Mouse (Mus musculus) heart, embryonic 10.5 days (tissue): Measurements from ENCODE around the gene Neu1. TPM values are rescaled to one million over a fixed set of nuclear protein-coding genes. Genes with fewer than 3 reads are reported as not detected.
A peak's percentile ranks its signal among the peaks of the same experiment; 100 is the strongest.
"Not testable (repeated sequence)": the region's sequence is repeated elsewhere in the genome, so short reads cannot be mapped to it uniquely, and the experiment has no call there.

Experiments
- DNase-seq: peaks from one replicate; pipeline ENCODE4 v3.0.0-alpha.2; 2017; ENCODE audit warnings: low spot score
- H3K27ac ChIP-seq: fragments of 300-500 bp; sonication (generic); 2 replicates; pipeline ENCODE4 v1.5.1; 2016; ENCODE audit warnings: mild to moderate bottlenecking
- H3K27me3 ChIP-seq: fragments of 300-500 bp; sonication (generic); 2 replicates; pipeline ENCODE4 v1.6.1; 2016; ENCODE audit warnings: mild to moderate bottlenecking; ENCODE audit not compliant: poor library complexity, insufficient read depth, severe bottlenecking
- H3K36me3 ChIP-seq: fragments of 300-500 bp; sonication (generic); 2 replicates; pipeline ENCODE4 v1.6.1; 2016; ENCODE audit warnings: mild to moderate bottlenecking, moderate library complexity
- H3K4me1 ChIP-seq: fragments of 300-500 bp; sonication (generic); 2 replicates; pipeline ENCODE4 v1.6.1; 2016; ENCODE audit warnings: mild to moderate bottlenecking
- H3K4me3 ChIP-seq: fragments of 300-500 bp; sonication (generic); 2 replicates; pipeline ENCODE4 v1.5.1; 2016; ENCODE audit warnings: mild to moderate bottlenecking, moderate library complexity
- H3K9me3 ChIP-seq: fragments of 300-500 bp; sonication (generic); 2 replicates; pipeline ENCODE4 v1.6.1; 2016; ENCODE audit warnings: mild to moderate bottlenecking, moderate library complexity
- WGBS: fragments of 180-500 bp; shearing (Covaris S2); methylation state at CpG from one replicate; pipeline ENCODE4 v1.1.7; 2016; 5-methylcytosine and 5-hydroxymethylcytosine counted together
- polyA plus RNA-seq: library from polyadenylated mRNA; unstranded; fragments of >200 nt; fragmentation: Nextera tagmentation; extraction: Ambion mirVana; gene quantifications from 2 replicates; pipeline ENCODE4 v1.2.1, GENCODE M21; 2016

Gene Neu1
- polyA plus RNA-seq, 1 experiment from 2014 or later = 21.3 TPM

GRCm38 (mm10) chr17:34964640-34965049 lies 33.6 kb downstream of the Neu1 start:
- H3K27ac ChIP-seq = 0 out of 2 replicates have a peak overlapping the region, but pooled peaks have one; percentile 3
- H3K36me3 ChIP-seq = no peaks in the 10 kb centered on the region
- peaks cover 62% of the 10 kb centered on the region for H3K27me3 ChIP-seq
- H3K4me1 ChIP-seq = peaks cover 12% of the 10 kb centered on the region
- no peaks in the 10 kb centered on the region for H3K9me3 ChIP-seq
- no peak overlapping the region for H3K4me3 ChIP-seq
- 11% methylated on average over 1 of the region's 1 CpGs for WGBS
- no peak for DNase-seq

DNA sequence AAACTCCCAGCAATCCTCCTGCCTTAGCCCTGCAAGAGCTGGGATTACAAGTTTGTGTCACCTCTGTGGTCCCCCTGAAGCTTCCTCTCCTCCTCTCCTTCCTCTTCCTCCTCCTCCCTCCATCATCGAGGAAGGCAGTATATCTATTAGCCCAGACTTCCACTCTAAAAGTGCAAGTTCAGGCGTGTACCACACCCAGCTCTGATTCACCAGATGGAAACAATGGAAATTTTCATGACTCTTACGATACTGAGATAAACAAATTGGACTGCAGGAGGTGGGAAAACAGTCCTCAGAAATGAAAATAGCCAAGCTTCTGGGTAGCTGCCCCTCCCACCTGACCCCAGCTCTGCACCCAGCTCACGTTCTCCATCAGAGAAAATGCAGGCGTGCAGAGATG lies 34.6 kb downstream of the Neu1 start:
- H3K27ac ChIP-seq = no peak overlapping the region
- 56% methylated on average over 5 of the region's 5 CpGs for WGBS
- H3K27me3 ChIP-seq = peaks cover 66% of the 10 kb centered on the region

GRCm38 (mm10) chr17:34969822-34970221 lies 38.8 kb downstream of the Neu1 start, which contains the start of gene Gm20481:
Gene Gm20481 (plus strand): TSS chr17:34969912.
- not testable (repeated sequence) for H3K4me3 ChIP-seq, H3K9me3 ChIP-seq, H3K27ac ChIP-seq, H3K36me3 ChIP-seq, DNase-seq
- 63% methylated on average over 7 of the region's 11 CpGs for WGBS
- Histone ChIP-seq H3K4me1 (peaks cover 15% of the 10 kb centered on the region), H3K27me3 (peaks cover 44% of the 10 kb centered on the region)

More for the DNA sequence above, 34.6 kb downstream of the Neu1 start:
- Histone ChIP-seq H3K36me3 (no peaks in the 10 kb centered on the region), H3K4me1 (peaks cover 6% of the 10 kb centered on the region; the same call in 1 of the 2 replicates), H3K4me3 (no peak overlapping the region), H3K9me3 (no peaks in the 10 kb centered on the region)
- DNase-seq = no peak

DNA sequence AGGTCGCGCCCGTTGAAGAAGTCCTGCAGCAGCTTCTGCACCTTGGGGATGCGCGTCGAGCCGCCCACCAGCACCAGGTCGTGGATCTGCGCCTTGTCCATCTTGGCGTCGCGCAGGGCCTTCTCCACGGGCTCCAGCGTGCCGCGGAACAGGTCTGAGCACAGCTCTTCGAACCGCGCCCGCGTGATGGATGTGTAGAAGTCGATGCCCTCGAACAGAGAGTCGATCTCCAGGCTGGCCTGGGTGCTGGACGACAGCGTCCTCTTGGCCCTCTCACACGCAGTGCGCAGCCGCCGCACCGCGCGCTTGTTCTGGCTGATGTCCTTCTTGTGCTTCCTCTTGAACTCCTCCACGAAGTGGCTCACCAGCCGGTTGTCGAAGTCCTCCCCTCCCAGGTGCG lies 39.8 kb downstream of the Neu1 start:
- not testable (repeated sequence) for H3K9me3 ChIP-seq, H3K36me3 ChIP-seq, H3K4me3 ChIP-seq, H3K27ac ChIP-seq, DNase-seq
- WGBS = 30% methylated on average over 19 of the region's 37 CpGs
- peaks cover 15% of the 10 kb centered on the region for H3K4me1 ChIP-seq
- H3K27me3 ChIP-seq = peaks cover 42% of the 10 kb centered on the region

DNA sequence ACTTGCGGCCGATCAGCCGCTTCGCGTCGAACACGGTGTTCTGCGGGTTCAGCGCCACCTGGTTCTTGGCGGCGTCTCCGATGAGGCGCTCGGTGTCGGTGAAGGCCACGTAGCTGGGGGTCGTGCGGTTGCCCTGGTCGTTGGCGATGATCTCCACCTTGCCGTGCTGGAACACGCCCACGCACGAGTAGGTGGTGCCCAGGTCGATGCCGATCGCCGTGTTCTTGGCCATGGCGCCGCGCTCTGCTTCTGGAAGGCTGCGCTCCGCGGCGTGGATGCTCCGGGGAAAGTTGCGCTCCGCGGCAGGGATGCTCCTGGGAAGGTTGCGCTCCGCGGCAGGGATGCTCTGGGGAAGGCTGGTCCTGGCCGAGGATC lies 40.6 kb downstream of the Neu1 start:
- 3% methylated on average over 28 of the region's 43 CpGs for WGBS
- peaks cover 36% of the 10 kb centered on the region for H3K27me3 ChIP-seq
- H3K27ac ChIP-seq, H3K9me3 ChIP-seq, DNase-seq, H3K36me3 ChIP-seq: not testable (repeated sequence)
- peaks cover 15% of the 10 kb centered on the region for H3K4me1 ChIP-seq
- H3K4me3 ChIP-seq = peak overlapping the region; percentile 62

DNA sequence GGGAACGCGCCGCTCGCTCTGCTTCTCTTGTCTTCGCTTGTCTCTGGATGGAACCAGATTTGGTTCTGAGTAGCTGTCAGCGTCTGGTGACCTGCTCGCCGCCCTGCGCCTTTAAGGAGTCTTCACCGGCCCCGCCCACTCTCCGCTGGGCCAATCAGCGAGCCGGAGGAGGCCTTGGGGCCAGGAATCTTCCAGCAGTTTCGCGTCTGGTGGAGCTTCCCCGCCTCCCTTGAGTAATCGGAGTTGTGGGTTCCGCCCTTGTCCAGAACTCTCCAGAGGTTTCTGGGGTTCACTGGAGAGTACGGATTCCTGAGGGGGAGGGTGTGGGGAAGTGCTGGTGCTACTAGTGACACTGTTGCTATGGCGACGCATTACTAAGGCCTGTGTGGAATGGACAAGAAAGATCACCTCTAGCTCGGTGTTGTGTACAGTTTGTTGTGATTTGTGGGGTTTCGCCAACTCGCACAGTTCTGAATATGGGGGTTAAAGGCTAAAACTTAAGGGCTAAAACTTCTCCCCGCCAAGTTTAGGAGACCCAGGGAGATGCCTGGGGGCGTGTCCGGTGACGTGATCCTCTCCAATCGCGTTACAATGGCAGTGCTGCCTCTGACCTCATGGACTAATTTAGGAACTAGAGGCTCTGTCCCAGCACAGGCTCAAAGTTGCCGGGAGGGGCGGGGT lies 41.2 kb downstream of the Neu1 start, which contains the start of the genes Hspa1a and Hspa1l:
Gene Hspa1a, minus strand, starts transcription at position 88 of the 681 bp plus-strand sequence.
Gene Hspa1l, plus strand, starts transcription at position 635 of the 681 bp plus-strand sequence.
- peak within 1 kb of the TSS; percentile 87 for H3K27ac ChIP-seq
- H3K9me3 ChIP-seq, H3K36me3 ChIP-seq: not testable (repeated sequence)
- peak; percentile 91 for DNase-seq
- H3K4me1 ChIP-seq = peaks cover 14% of the 10 kb centered on the region
- peak within 1 kb of the TSS; percentile 62 for H3K4me3 ChIP-seq
- peaks cover 31% of the 10 kb centered on the region for H3K27me3 ChIP-seq
- WGBS = 1% methylated on average over 30 of the region's 33 CpGs

DNA sequence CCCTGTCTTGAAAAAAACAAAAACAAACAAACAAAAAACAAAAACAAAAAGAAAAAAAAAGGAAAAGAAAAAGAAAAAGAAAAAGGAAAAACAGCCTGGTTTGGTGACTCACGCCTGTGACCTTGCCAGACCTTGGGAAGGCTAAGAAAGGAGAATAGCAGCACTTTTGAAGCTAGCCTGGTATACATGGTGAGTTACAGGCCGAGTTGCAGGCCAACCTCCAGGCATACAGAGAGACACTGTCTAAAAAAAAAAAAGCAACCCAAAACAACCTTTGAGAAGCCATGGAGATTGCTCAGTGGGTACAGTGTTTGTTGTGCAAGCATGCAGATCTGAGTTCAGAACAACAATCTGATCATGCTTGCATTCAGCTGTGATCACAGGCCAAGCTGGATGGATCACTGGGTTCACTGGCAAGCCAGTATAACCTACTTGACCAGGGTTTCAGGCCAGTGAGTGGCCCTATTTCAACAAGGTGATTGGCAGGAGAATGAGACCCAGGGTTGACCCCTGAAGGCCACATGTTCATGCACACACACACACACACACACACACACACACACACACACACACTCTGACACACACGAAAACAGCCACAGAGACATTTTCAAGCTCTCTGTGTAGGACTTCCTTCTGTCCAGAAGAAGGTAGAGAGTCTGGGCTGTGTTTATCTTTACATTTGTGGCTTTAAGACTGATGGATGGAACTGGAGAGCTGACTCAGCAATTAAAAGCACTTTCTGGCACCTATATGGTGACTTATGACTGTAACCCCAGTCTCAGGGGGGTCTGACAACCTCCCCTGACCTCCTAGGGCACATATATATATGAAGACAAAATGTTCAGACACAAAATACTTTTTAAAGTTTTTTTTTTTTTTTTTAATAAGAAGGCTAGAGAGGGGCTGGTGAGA lies 44.8 kb downstream of the Neu1 start:
- H3K9me3 ChIP-seq = no peaks in the 10 kb centered on the region
- H3K27me3 ChIP-seq = peaks cover 4% of the 10 kb centered on the region; the same call in 1 of the 2 replicates
- DNase-seq = no peak
- 73% methylated on average over 3 of the region's 3 CpGs for WGBS
- peaks cover 11% of the 10 kb centered on the region for H3K4me1 ChIP-seq
- H3K4me3 ChIP-seq = no peak overlapping the region
- no peak overlapping the region for H3K27ac ChIP-seq
- H3K36me3 ChIP-seq = peaks cover 6% of the 10 kb centered on the region; the same call in 1 of the 2 replicates

DNA sequence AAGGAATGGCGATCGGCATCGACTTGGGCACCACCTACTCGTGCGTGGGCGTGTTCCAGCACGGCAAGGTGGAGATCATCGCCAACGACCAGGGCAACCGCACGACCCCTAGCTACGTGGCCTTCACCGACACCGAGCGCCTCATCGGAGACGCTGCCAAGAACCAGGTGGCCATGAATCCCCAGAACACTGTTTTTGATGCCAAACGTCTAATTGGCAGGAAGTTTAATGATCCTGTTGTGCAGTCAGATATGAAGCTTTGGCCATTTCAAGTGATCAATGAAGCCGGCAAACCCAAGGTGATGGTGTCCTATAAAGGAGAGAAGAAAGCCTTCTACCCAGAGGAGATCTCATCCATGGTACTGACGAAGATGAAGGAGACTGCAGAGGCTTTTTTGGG lies 45.9 kb downstream of the Neu1 start:
- Histone ChIP-seq H3K36me3 (peaks cover 6% of the 10 kb centered on the region; the same call in 1 of the 2 replicates), H3K4me1 (peaks cover 13% of the 10 kb centered on the region), H3K9me3 (no peaks in the 10 kb centered on the region), H3K27ac (no peak overlapping the region), H3K4me3 (no peak overlapping the region), H3K27me3 (peaks cover 4% of the 10 kb centered on the region; the same call in 1 of the 2 replicates)
- WGBS = 94% methylated on average over 20 of the region's 20 CpGs
- DNase-seq = no peak

- no peak for DNase-seq
- Histone ChIP-seq H3K36me3 (peaks cover 6% of the 10 kb centered on the region; the same call in 1 of the 2 replicates), H3K9me3 (no peaks in the 10 kb centered on the region), H3K4me3 (no peak overlapping the region), H3K27me3 (peaks cover 4% of the 10 kb centered on the region; the same call in 1 of the 2 replicates), H3K4me1 (peaks cover 10% of the 10 kb centered on the region; the same call in 1 of the 2 replicates), H3K27ac (no peak overlapping the region)
- 79% methylated on average over 27 of the region's 27 CpGs for WGBS
Observed at GRCm38 (mm10) chr17:34978239-34978638, 47.2 kb downstream of the Neu1 start.

- Histone ChIP-seq H3K4me1 (peaks cover 10% of the 10 kb centered on the region; the same call in 1 of the 2 replicates), H3K27me3 (no peaks in the 10 kb centered on the region), H3K4me3 (no peak overlapping the region), H3K9me3 (no peaks in the 10 kb centered on the region), H3K27ac (no peak overlapping the region), H3K36me3 (peaks cover 9% of the 10 kb centered on the region)
- no peak for DNase-seq
- WGBS = 87% methylated on average over 4 of the region's 4 CpGs
Observed at GRCm38 (mm10) chr17:34979631-34980030, 48.6 kb downstream of the Neu1 start.

DNA sequence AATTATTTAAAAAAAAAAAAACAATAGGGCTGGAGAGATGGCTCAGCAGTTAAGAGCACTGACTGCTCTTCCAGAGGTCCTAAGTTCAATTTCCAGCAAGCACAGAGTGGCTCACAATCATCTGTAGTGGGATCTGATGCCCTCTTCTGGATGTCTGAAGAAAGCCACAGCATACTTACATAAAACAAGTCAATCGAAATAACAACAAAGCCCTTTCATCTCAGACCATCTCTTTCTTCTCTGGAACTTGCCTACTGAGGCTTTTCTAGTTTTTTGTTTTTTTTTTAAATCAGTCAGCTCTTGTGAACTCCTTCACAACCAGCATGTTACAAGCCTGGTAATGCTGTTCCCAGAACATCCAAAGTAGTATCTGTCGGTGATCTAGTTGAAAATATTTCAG lies 49.6 kb downstream of the Neu1 start:
- no peak for DNase-seq
- Histone ChIP-seq H3K27me3 (no peaks in the 10 kb centered on the region), H3K9me3 (no peaks in the 10 kb centered on the region), H3K4me3 (peak overlapping the region; percentile 81), H3K4me1 (peaks cover 10% of the 10 kb centered on the region; the same call in 1 of the 2 replicates), H3K36me3 (peaks cover 19% of the 10 kb centered on the region), H3K27ac (peak overlapping the region; percentile 100)
- WGBS = 18% methylated on average over 2 of the region's 2 CpGs

GRCm38 (mm10) chr17:34981690-34982180 lies 50.7 kb downstream of the Neu1 start, which contains the start of gene Lsm2:
Gene Lsm2 (plus strand): TSS chr17:34981862.
- peak; percentile 97 for DNase-seq
- WGBS = under 1% methylated on average over 58 of the region's 58 CpGs
- H3K4me3 ChIP-seq = peak within 1 kb of the TSS; percentile 81

More at GRCm38 (mm10) chr17:34981690-34982180, 50.7 kb downstream of the Neu1 start, which contains the start of gene Lsm2:
- Histone ChIP-seq H3K27ac (peak within 1 kb of the TSS; percentile 100), H3K27me3 (no peaks in the 10 kb centered on the region), H3K4me1 (peaks cover 10% of the 10 kb centered on the region; the same call in 1 of the 2 replicates), H3K36me3 (peaks cover 30% of the 10 kb centered on the region), H3K9me3 (no peaks in the 10 kb centered on the region)
